Mouse (Mus musculus) heart, adult 11 months (tissue): Measurements from ENCODE around the gene Coq10b.
A peak's percentile ranks its signal among the peaks of the same experiment; 100 is the strongest.
"Not testable (repeated sequence)": the region's sequence is repeated elsewhere in the genome, so short reads cannot be mapped to it uniquely, and the experiment has no call there.

Experiments
- DNase-seq: peaks from one replicate; pipeline ENCODE4 v3.0.0; 2022

Coq10b gene

DNA sequence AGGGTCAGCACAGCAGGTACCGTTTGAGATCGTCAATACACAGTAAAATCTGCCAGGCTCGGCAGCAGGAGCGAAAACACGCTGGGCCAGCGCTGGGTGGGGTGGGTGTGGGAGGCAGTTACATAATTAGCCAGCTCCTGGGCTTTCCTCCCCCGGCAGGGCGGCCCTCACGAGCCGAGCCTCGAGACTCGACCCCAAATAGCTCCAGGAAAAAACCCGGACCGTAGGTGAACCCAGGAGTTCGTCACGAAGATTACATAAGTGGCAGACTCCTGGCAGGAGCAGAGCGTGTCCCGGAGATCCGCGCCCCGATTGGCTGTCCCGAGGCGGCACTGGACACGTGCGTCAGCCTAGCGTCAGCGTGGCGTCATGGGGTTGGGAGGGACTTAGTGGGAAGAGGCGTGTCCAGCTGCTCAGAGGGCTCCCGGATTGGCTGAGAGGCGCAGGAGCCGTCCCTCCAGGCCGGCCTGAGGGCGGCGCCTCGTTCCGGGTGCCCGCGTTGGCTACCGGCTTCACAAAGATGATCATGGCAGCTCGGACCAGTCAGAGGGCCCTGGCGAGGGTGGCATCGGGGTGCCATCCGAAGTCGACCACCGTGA lies at the start of gene Coq10b:
Gene Coq10b, plus strand, starts transcription at position 416 of the 599 bp plus-strand sequence.
- DNase-seq: peak; percentile 100

DNA sequence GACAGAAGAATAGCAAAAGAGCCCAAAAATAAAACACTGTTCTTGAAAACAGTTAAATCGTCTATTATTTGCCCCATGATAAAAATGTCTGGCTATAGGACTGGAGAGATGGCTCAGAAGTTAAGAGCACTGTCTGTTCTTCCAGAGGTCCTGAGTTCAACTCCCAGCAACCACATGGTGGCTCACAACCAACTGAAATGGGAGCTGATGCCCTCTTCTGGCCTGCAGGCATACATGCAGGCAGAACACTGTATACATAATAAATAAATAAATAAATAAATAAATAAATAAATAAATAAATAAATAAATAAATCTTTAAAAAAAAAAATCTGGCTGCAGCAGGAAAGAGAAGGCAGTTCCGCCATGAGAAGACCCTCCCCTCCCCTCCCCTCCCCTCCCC lies 44.3 kb upstream of the Coq10b start:
- not testable (repeated sequence) for DNase-seq

DNA sequence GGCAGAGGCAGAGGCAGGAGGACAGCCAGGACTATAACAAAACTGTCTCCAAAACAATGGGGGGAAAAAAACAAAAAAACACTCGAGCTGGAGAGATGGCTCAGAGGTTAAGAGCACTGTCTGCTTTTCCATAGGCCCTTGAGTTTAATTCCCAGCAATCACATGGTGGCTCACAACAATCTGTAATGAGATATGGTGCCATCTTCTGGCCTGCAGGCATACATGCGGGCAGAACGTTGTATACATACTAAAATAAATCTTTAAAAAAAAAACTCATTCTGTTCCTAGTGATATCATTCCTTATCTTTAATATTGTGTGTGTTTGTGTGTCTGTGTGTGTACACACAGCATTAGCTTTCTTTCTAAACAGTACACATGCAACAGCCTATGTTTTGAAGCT lies 40.1 kb upstream of the Coq10b start:
- DNase-seq: no peak

DNA sequence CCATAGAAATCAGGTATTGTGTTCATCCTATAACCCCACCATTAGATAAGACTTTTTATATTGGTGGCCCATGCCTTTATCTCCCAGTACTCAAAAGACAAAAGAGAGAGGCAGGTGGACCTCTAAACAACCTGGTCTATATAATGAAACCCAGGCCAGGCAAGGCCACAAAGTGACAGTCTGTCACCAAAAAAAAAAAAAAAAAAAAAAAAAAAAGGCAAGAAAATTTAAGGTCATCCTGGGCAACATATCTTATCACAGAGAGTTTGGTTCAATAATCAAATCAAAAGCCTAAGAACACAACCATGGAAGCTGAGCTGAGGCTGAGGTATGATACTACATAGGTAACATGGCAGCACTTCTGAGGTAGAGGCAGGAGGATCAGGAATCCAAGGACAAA lies 30.7 kb upstream of the Coq10b start:
- DNase-seq: no peak

DNA sequence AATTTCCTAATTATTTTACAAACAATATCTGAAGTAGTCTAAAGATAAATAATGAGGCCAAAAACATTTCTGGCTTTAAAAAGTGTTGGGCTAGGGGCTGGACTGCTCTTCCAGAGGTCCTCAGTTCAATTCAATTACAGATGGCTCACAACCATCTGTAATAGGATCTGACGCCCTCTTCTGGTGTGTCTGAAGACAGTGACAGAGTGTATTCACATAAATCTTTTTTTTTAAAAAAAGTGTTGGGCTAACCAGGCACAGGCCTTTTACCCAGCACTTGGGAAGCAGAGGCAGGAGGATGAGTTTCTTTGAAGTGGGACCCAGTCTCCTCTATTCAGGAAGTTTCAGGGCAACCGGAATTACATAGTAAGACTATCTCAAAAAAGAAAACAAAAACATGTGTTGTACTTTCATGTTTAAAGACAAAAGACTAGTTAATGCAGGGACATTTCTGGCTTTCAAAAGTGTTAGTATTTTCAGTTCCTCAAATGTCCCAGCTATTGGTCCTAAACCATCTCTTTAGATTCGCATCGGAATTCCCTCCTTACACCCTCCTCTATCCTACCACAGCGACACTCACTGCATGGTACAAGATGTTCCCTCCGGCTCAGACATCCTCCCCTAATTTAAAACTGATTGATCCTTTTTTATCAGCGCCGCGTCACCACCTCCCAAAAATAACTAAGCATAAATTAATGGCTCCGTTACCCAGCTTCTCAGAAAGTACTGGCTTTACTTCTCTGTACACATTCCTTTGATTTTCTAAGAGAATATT lies 26.7 kb upstream of the Coq10b start:
- DNase-seq: peak; percentile 87

DNA sequence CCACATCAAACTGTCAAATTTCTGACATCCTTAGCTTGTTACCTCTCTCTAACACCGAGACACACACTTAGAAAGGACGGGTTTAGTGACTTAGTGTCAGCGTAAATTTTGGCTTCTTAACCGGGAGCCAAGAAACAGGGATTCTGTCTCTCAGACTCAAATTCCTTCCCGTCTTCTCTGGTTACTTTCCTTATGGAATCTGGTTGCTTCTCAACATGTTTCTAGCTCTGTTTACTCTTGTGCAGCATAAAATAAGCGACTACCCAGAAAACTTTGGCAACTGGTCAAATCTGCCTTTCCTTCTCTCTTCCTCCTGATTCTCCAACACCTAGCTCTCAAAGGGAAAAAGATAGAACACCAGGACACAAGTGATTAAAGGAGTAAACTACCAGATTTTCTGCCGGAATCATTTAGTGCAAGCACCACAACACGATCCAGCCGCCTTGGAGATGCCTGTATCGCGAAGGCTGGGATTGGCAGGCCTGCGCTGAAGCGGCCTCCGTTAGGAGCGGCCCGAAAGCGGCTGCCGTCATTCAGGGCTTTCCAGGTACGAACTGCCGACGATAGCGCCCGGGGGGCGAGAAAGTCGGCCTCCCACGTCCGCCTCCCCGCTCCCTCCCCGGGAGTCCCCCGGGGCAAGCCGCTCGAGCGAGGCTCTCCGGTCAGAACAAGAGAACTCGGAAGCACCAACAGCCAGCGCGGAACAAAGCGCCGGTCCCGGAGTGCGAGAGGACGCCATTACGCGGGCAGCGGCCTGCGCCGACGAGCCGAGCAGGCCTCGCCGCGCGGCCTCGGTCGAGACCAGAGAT lies 25.9 kb upstream of the Coq10b start:
- no peak for DNase-seq

DNA sequence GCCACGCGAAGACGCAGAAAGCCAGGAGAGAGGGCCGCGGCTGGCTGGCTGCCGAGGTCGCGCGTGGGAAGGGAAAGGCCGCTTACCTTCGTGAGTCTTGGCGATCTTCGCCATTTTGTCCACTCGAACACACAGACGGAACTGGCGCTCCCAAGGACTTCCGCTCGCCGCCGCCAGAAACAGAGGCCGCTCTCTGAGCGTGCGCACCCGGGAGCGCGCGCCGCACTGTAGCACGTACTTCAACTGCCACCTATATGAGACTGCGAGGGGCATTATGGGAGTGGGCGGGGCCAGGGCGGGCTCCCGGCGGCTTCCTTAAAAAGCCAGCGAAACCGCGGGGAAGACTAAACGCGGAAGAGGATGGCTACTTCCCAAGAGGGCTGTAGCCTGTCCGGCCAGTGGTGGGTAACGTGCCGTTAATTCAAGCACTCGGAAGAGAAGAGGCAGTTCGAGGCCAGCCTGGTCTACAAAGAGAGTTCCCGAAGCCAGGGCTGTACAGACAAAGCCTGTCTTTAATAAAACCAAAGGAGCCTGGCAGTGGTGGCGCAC lies 25.2 kb upstream of the Coq10b start, which contains the start of gene Sf3b1:
Gene Sf3b1, minus strand, starts transcription at position 229 of the 549 bp plus-strand sequence.
- peak; percentile 100 for DNase-seq

DNA sequence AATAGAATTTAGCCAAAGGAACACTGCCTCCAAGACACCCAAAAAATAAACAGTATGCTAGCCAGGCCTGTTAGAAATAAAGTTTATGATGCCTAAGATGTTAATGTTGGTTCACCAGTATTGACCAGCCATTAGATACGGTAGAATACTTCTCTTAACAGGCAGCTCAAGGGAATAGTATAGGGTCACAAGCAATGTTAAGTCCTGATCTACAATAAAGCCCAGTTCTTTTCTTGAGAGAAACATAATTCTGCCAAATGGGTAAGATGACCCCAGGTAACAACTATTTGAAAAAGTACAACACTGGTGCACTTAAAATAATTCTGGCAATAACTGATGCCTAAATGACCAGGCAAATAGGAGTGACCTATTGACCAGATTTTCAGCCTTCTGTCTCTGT lies 24.6 kb upstream of the Coq10b start:
- DNase-seq: no peak

DNA sequence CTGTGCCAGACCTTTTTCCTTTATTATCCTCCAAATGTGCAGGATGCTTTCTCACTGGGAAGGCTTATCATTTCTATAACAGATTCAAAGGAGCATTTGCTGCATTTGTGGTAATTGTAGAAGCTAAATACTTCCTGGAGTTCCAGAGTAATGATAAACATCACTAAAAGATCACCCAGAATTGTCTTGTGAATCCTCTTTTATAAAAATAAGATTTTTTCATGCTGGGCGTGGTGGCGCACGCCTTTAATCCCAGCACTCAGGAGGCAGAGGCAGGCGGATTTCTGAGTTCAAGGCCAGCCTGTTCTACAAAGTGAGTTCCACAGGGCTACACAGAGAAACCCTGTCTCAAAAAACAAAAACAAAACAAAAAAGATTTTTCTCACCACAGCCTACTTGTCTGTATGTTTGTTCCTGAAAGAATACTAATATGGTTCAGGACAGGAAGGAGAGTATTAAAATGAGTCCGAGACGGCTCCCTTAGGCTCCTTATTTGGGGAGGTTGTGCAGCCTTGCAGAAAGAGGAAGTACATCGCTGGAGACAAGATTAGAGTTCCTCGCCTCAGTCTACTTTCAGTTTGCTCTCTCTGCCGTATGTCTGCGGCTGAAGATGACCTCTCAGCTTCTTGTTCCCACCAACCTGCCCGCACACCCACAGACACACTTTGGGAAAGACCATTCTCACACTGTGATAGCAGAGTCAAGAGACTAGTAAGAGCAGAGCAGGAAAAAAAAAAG lies 23.9 kb upstream of the Coq10b start:
- peak; percentile 95 for DNase-seq

DNA sequence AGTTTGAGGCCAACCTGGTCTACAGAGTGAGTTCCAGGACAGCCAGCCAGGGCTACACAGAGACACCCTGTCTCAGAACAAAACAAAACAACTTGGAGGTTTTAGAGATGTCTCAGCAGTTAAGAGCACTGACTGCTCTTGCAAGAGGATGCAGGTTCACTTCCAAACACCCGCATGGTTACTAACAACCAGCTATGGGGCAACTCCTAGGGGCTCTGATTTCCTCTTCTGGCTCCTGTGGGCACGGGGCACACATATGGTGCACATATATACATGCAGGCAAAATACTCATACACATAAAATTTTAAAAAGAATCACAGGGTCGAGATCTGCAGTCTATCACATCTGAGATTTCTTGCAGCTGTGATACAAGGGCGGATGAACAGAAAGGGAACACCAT lies 23.1 kb upstream of the Coq10b start:
- no peak for DNase-seq

DNA sequence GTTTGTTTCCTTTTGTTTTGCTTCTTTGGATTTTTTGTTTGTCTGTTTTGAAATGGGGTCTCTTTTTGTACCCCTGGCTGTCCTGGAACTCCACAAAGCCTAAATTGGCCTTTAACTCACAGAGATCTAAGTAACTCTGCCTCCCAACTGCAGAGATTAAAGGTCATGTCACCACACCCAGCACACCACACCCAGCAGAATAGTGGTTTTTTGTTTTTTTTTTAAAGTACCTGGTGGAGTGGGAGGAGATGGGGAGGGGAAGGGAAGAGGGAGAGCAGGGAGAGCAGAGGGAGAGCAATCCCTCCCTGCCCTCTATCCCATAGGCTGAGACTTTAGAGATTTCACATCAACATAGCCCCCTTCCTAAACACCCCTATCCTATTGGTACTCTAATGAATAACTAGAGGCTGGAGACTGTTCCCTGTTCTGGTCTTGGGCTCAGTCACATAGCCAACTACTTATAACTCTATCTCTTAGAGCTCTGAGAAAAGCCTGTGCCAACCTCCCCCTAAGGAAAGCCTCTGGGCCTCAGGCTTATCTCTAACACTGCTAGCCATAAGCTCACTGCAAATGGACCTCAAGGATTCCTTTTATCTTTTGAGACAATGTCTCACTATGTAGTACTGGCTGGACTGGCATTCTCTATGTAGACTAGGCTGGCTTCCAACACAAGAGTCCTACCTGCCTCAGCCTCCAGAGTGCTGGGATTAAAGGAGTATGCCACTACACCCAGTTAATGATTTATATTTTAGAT lies 21.4 kb upstream of the Coq10b start:
- DNase-seq: no peak

DNA sequence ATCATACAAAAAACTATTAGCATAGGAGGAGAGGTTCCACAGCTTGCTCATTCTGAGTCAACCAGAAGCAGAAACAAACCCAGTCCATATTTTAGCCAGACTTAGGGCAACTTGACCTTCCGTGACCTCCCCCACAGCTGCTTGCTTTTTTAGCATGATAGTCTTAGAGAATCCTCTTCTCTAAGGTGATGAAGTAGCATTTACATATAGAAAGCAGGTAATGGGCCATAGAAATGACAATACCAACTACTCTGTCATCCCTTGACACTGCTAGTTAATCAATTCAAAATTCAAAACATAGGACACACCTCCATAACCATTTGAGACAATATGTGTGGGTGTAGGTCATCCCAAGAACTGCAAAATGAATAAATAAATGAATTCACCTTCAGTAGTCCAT lies 12.6 kb upstream of the Coq10b start:
- DNase-seq: no peak

DNA sequence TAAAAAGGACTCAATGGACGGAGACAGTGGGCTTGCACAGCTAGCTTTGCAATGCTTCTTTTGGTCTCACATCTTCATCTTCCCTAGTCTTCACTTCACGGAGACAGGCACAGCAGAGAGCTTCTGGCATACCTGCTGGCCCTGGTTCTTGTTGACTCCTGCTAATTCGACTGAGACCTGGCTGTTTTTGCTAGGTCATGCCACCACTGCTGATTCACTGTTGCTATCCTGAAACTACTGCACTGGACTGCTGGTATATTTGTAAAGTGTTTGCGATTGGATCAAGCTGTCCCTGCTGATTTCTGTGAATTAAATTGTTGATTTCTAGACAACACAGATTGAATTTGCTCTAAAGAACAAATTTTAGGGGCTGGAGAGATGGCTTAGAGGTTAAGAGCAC lies 10.9 kb upstream of the Coq10b start:
- no peak for DNase-seq

DNA sequence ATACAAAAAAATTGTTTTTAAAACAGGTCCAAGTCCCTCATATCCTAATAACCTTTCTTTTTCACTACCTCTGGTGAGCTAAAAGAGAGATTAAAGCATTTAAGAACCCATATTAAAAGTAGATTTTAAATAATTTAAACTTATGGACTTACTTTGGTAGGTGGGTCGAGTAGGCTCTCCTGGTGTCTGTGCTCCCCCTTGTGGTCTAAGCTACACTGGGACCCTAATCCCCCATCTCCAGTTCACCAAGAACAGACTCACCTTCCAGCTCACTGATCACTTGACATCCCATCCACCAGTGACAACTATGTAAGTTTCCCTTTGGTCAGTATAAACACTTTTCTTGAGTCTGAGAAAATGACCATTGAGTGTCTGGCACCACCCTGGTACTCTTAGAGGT lies 10.3 kb upstream of the Coq10b start:
- DNase-seq: no peak

DNA sequence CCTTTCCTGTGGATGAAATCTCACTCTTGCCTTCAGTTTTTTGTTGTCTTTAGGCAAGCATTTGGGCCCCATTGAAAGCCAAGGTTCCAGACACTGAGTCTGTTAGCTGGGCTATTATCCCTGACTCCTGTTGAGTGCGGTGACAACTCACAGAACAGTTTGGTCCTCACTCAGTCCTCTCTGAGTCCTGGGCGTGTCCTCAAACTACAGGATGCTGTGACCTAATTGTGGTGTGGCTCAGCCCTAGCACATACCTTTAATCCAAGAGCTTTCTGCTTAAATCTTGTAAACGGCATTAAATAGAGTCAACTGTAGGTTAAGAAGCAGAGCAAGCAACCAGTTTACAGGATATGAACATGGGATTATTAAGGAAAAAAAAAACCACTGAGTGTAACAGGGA lies 9.4 kb upstream of the Coq10b start:
- no peak for DNase-seq

DNA sequence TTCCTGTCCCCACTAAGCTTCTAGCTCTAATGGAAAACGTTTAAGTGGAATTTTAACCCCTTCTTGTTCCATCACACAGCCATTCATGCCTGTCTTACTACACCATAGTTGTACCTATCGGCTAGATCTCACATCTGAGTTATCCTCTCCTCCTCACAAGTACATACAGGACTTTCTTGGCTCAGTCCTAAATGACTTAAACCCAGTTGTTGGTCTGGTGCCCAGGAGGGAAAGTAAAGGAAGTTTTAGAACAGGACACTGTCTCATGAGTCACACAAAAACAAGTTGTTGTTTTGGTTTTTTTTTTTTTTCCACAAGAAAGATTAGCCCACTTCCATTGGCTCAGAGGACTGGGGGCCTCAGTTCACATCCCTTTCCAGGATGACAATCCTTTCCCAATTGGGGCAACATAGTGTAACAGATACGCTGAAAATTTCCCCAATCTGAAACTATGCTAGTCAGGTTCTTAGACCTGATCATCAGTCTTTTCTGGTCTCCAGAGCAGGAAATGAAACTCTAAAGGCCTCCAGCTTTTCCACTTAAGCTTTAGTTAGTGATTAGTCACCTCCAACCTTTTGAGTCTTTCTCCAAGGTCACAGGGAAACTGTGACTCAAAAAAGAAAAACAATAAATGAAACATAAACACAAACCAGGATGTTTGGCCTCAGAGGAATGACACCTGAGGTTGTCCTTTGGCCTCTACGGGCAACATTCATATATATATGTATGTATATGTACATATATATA lies 3.6 kb upstream of the Coq10b start:
- DNase-seq: no peak

DNA sequence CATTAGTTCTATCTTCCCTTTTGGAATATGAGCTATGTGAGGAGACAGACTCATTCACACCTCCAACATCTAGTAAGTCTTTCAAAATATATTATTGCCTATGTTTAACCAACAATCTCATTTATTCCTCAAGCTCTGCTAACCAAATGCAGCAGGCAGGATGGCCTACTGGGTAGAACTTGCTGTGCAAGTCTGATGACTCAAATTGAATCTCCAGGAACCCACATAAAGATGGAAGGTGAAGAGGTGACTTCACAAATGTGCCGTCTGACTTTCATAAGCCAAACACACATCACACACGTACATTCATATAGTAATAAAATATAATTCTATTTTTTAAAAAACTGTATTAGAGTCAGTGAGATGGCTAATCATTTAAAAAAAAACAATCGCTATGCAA lies 899 bp upstream of the Coq10b start:
- DNase-seq: no peak

DNA sequence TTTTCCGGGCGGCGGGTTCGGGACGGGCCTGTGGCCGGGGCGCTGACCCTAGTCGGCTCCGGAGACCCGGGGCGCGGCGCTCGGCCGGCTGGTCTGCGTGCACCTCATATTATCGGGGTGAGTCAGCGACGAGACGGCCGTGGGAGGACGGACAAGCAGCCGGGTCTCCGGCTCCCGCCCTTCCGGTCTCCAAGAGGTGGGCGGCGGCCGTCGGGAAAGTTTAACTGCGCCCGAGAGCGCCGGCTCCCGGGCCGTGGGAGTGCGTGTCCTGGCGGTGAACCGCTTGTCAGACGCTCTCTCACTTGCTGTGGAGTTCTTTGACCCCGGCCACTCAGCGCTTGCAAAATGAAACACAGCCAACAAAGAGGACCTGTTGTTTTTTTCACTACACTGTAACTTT lies 435 bp downstream of the Coq10b start:
- DNase-seq: no peak

DNA sequence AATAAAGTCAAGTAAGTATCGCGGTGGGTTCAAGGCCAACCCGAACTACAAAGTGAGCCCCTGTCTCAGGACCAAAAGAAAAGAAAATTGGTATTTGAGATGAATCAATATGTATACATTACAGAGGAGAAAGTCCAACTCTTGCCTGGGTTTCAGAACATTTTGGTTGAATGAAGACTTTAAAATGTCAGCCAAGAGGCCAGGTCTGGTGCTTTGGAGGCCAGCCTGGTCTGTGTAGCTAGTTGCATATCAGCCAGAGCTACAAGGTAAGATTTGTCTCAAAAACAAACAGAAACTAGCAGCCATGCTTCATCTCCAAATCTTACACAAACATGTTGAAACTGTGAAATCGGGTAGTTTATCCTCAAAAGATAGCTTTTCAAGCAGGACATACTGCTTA lies 1.0 kb downstream of the Coq10b start:
- DNase-seq: no peak

DNA sequence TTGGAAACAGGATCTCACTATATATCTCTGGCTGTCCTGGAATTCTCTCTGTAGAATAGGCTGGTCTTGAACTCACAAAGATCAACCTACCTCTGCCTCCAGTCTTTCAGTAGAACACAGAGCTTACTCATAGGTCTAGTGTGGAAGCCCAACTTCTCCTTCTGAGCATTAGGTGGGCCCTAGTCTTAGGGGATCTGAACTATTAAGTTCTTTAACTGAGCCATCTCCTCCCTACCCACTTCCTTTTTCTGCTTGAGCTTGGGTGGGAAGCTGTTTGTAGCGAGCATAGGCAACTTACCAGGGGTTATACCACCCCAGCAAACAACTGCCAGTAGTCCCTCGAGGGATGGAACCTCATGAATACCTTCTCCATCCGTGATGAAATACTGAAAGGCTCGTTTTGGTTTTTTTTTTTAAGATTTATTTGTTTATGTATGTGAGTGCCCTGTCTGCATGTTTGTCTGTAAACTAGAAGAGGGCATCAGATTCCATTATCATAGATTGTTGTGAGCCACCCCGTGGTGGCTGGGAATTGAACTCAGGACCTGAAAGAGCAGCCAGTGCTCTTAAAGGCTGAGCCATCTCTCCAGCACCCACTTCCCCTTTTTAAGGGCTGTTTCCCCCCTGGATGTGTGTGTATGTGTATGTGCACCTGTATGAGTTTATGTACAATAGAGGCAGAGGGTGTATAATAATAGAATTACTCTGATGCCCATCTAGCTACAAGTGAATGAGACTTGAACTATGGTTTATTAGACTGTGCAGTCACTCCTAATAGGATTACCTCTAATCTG lies 2.9 kb downstream of the Coq10b start:
- no peak for DNase-seq
